Mouse (Mus musculus) MEL (cell line): ENCODE data around the gene Dnajb1. TPM values are rescaled to one million over a fixed set of nuclear protein-coding genes. Genes with fewer than 3 reads are reported as not detected.

Experiments
- DNase-seq: peaks from one replicate; pipeline ENCODE4 v3.0.0; 2011; ENCODE audit warnings: low read depth, low spot score
- H3K27ac ChIP-seq: 2 replicates; pipeline ENCODE4 v1.5.1; 2012; ENCODE audit warnings: low read depth, mild to moderate bottlenecking, control low read depth, low read length, moderate library complexity; ENCODE audit not compliant: control insufficient read depth
- H3K27me3 ChIP-seq, 2 experiments: fragments of 150-350 bp in 1 of 2; sonication (generic) in 1 of 2; 2 replicates each; pipeline ENCODE4 v1.6.1; 2012; ENCODE audit warnings: low read length in 2 of 2, mild to moderate bottlenecking in 2 of 2, improper control_type of control experiment in 1 of 2, moderate library complexity in 1 of 2; ENCODE audit not compliant: insufficient read depth in 2 of 2, control insufficient read depth in 1 of 2
- H3K36me3 ChIP-seq, 2 experiments: 2 replicates each; pipeline ENCODE4 v1.6.1; 2012 to 2014; ENCODE audit warnings: low read length in 2 of 2, improper control_type of control experiment in 1 of 2, inconsistent platforms in 1 of 2, mild to moderate bottlenecking in 1 of 2; ENCODE audit not compliant: insufficient read depth in 2 of 2, control insufficient read depth in 1 of 2
- H3K4me1 ChIP-seq, 2 experiments: fragments of 150-350 bp in 1 of 2; sonication (generic) in 1 of 2; 2 replicates each; pipeline ENCODE4 v1.6.1; 2012; ENCODE audit warnings: low read length in 2 of 2, improper control_type of control experiment in 1 of 2, mild to moderate bottlenecking in 1 of 2; ENCODE audit not compliant: insufficient read depth in 2 of 2, control insufficient read depth in 1 of 2
- H3K4me3 ChIP-seq, 2 experiments: fragments of 150-350 bp in 1 of 2; sonication (generic) in 1 of 2; 2 replicates each; pipeline ENCODE4 v1.5.1; 2012; ENCODE audit warnings: low read depth in 2 of 2, low read length in 2 of 2, mild to moderate bottlenecking in 2 of 2, moderate library complexity in 2 of 2, control low read depth in 1 of 2, improper control_type of control experiment in 1 of 2; ENCODE audit not compliant: control insufficient read depth in 1 of 2, insufficient read depth in 1 of 2
- H3K79me2 ChIP-seq: 2 replicates; pipeline ENCODE4 v1.6.1; 2012; ENCODE audit warnings: mild to moderate bottlenecking, low read length, moderate library complexity; ENCODE audit not compliant: control insufficient read depth, poor library complexity, insufficient read depth
- H3K9ac ChIP-seq: 2 replicates; pipeline ENCODE4 v1.6.1; 2012; ENCODE audit warnings: low read depth, mild to moderate bottlenecking, control low read depth, low read length, moderate library complexity; ENCODE audit not compliant: control insufficient read depth, poor library complexity, severe bottlenecking
- H3K9me3 ChIP-seq: fragments of 150-350 bp; sonication (generic); replicated peaks from 2 replicates; pipeline ENCODE4 v1.6.1; 2012; ENCODE audit warnings: mild to moderate bottlenecking, low read length, improper control_type of control experiment, moderate library complexity; ENCODE audit not compliant: insufficient read depth
- BHLHE40 ChIP-seq: IDR thresholded peaks from 2 replicates; pipeline ENCODE4 v1.6.1; 2012; ENCODE audit warnings: low read depth, mild to moderate bottlenecking, inconsistent platforms, low read length, improper control_type of control experiment, borderline replicate concordance
- CTCF ChIP-seq, 3 experiments: IDR thresholded peaks in 2 of 3; conservative IDR thresholded peaks in 1 of 3; 2 replicates each; pipeline ENCODE4 v1.5.1; 2011 to 2012; ENCODE audit warnings: low read length in 3 of 3, low read depth in 2 of 3, mild to moderate bottlenecking in 2 of 3, improper control_type of control experiment in 1 of 3, inconsistent platforms in 1 of 3, mixed read lengths in 1 of 3, moderate library complexity in 1 of 3; ENCODE audit not compliant: control insufficient read depth in 1 of 3, insufficient read depth in 1 of 3, poor library complexity in 1 of 3, severe bottlenecking in 1 of 3
- E2F4 ChIP-seq: IDR thresholded peaks from 2 replicates; pipeline ENCODE4 v1.6.1; 2011; ENCODE audit warnings: low read depth, low read length, improper control_type of control experiment, borderline replicate concordance
- EP300 ChIP-seq, 2 experiments: IDR thresholded peaks; 2 replicates each; pipeline ENCODE4 v1.6.1; 2011; ENCODE audit warnings: improper control_type of control experiment in 2 of 2, low read length in 2 of 2, low read depth in 1 of 2, mild to moderate bottlenecking in 1 of 2
- GABPA ChIP-seq: IDR thresholded peaks from 2 replicates; pipeline ENCODE4 v1.6.1; 2012; ENCODE audit warnings: low read depth, mild to moderate bottlenecking, inconsistent platforms, low read length, improper control_type of control experiment, moderate library complexity
- GATA1 ChIP-seq: IDR thresholded peaks from 2 replicates; pipeline ENCODE4 v1.6.1; 2011; ENCODE audit warnings: low read depth, low read length, improper control_type of control experiment
- HCFC1 ChIP-seq: IDR thresholded peaks from 2 replicates; pipeline ENCODE4 v1.6.1; 2012; ENCODE audit warnings: low read depth, mild to moderate bottlenecking, inconsistent platforms, low read length, improper control_type of control experiment, moderate library complexity
- JUND ChIP-seq: IDR thresholded peaks from 2 replicates; pipeline ENCODE4 v1.6.1; 2011; ENCODE audit warnings: low read depth, mild to moderate bottlenecking, improper control_type of control experiment, low read length
- MAZ ChIP-seq: IDR thresholded peaks from 2 replicates; pipeline ENCODE4 v1.6.1; 2012; ENCODE audit warnings: low read depth, mild to moderate bottlenecking, inconsistent platforms, low read length, improper control_type of control experiment
- MEF2A ChIP-seq: IDR thresholded peaks from 2 replicates; pipeline ENCODE4 v1.6.1; 2014; ENCODE audit warnings: low read depth, mild to moderate bottlenecking, inconsistent platforms, low read length, improper control_type of control experiment; ENCODE audit not compliant: poor library complexity, insufficient replicate concordance, severe bottlenecking; ENCODE audit errors: extremely low read depth
- MYB ChIP-seq: IDR thresholded peaks from 2 replicates; pipeline ENCODE4 v1.6.1; 2011; ENCODE audit warnings: mild to moderate bottlenecking, low read depth, low read length, improper control_type of control experiment
- MYC ChIP-seq: IDR thresholded peaks from 2 replicates; pipeline ENCODE4 v1.6.1; 2011; ENCODE audit warnings: low read depth, mild to moderate bottlenecking, low read length, improper control_type of control experiment, moderate library complexity
- NELFE ChIP-seq: IDR thresholded peaks from 2 replicates; pipeline ENCODE4 v1.6.1; 2011; ENCODE audit warnings: low read depth, low read length, improper control_type of control experiment
- NRF1 ChIP-seq: IDR thresholded peaks from 2 replicates; pipeline ENCODE4 v1.6.1; 2014; ENCODE audit warnings: low read depth, mild to moderate bottlenecking, inconsistent platforms, low read length, improper control_type of control experiment, moderate library complexity; ENCODE audit not compliant: poor library complexity, insufficient read depth, severe bottlenecking
- POLR2A ChIP-seq, 2 experiments: IDR thresholded peaks; 2 replicates each; pipeline ENCODE4 v1.6.1; 2011 to 2012; ENCODE audit warnings: low read length in 2 of 2, mild to moderate bottlenecking in 2 of 2, control low read depth in 1 of 2, improper control_type of control experiment in 1 of 2, low read depth in 1 of 2, moderate library complexity in 1 of 2; ENCODE audit not compliant: control insufficient read depth in 1 of 2, insufficient read depth in 1 of 2, poor library complexity in 1 of 2
- SIN3A ChIP-seq: IDR thresholded peaks from 2 replicates; pipeline ENCODE4 v1.6.1; 2012; ENCODE audit warnings: low read length, improper control_type of control experiment, inconsistent platforms
- SMC3 ChIP-seq: IDR thresholded peaks from 2 replicates; pipeline ENCODE4 v1.6.1; 2011; ENCODE audit warnings: low read depth, low read length, improper control_type of control experiment
- TCF12 ChIP-seq: IDR thresholded peaks from 2 replicates; pipeline ENCODE4 v1.6.1; 2014; ENCODE audit warnings: low read depth, mild to moderate bottlenecking, inconsistent platforms, low read length, improper control_type of control experiment, moderate library complexity
- USF2 ChIP-seq, 2 experiments: IDR thresholded peaks; 2 replicates each; pipeline ENCODE4 v1.6.1; 2011 to 2012; ENCODE audit warnings: improper control_type of control experiment in 2 of 2, low read length in 2 of 2, borderline replicate concordance in 1 of 2, inconsistent platforms in 1 of 2, low read depth in 1 of 2, mild to moderate bottlenecking in 1 of 2; ENCODE audit not compliant: insufficient read depth in 1 of 2
- ZC3H11A ChIP-seq: IDR thresholded peaks from 2 replicates; pipeline ENCODE4 v1.6.1; 2012; ENCODE audit warnings: low read depth, mild to moderate bottlenecking, inconsistent platforms, low read length, improper control_type of control experiment
- ZKSCAN1 ChIP-seq: IDR thresholded peaks from 2 replicates; pipeline ENCODE4 v1.6.1; 2012; ENCODE audit warnings: low read depth, mild to moderate bottlenecking, inconsistent platforms, low read length, improper control_type of control experiment, moderate library complexity
- ZNF384 ChIP-seq: IDR thresholded peaks from 2 replicates; pipeline ENCODE4 v1.6.1; 2012; ENCODE audit warnings: low read depth, mild to moderate bottlenecking, inconsistent platforms, low read length, improper control_type of control experiment
- polyA plus RNA-seq, 2 experiments: library from polyadenylated mRNA; stranded (reverse) in 1 of 2; unstranded in 1 of 2; fragments of >175 nt in 1 of 2; fragments of >200 nt in 1 of 2; gene quantifications; 2 replicates each; pipeline versions ENCODE4 v1.2.1 to v1.2.4; 2012; ENCODE audit warnings: low replicate concordance in 2 of 2, low read depth in 1 of 2; ENCODE audit not compliant: insufficient read length in 2 of 2, insufficient read depth in 1 of 2, missing spikeins in 1 of 2
- total RNA-seq: library from RNA; depleted of rRNA; stranded (reverse); fragments of 300-350 nt; gene quantifications from 2 replicates; pipeline ENCODE4 v1.2.3, GENCODE M21; 2012

Gene Dnajb1
- total and polyA plus RNA-seq, 3 experiments = 43.2 to 56.6 TPM; not detected in 1

- H3K36me3 ChIP-seq = peaks cover 10 to 13% of the 10 kb centered on the region in 2 experiments
- H3K4me3 ChIP-seq = no peak overlapping the region
- H3K9ac ChIP-seq = no peak overlapping the region
- H3K27me3 ChIP-seq = no peaks in the 10 kb centered on the region
- no peaks in the 10 kb centered on the region for H3K9me3 ChIP-seq
- peaks cover 25% of the 10 kb centered on the region for H3K79me2 ChIP-seq
- H3K27ac ChIP-seq = no peak overlapping the region
- H3K4me1 ChIP-seq = peaks cover 7 to 9% of the 10 kb centered on the region in 2 experiments
- TF ChIP-seq E2F4 = no peak
- TF ChIP-seq SMC3 = no peak
- TF ChIP-seq GABPA = no peak
- no peak for TF ChIP-seq MYC
- no peak for TF ChIP-seq SIN3A
- TF ChIP-seq MYB = no peak
- no peak for TF ChIP-seq NELFE
- TF ChIP-seq NRF1 = no peak
- no peak for TF ChIP-seq EP300 (IDR thresholded peaks at IDR 0.05; ENCODE audit: low read depth in 1 of 2, low read length in 2 of 2)
- TF ChIP-seq BHLHE40 = no peak
- TF ChIP-seq MAZ = no peak
- TF ChIP-seq ZNF384 = no peak
- no peak for TF ChIP-seq ZC3H11A
- TF ChIP-seq GATA1 = no peak
- no peak for DNase-seq
Measured at GRCm38 (mm10) chr8:83613695-83614094, 5.7 kb downstream of the Dnajb1 start.

- Histone ChIP-seq H3K27me3 (no peaks in the 10 kb centered on the region), H3K9ac (no peak overlapping the region), H3K79me2 (no peaks in the 10 kb centered on the region), H3K36me3 (peaks cover 1 to 4% of the 10 kb centered on the region in 2 experiments)
- no peak for DNase-seq
- TF ChIP-seq TCF12 (no peak), GABPA (no peak), HCFC1 (no peak), MEF2A (no peak), JUND (no peak), MYB (no peak), POLR2A (IDR thresholded peaks at IDR 0.05; ENCODE audit: control insufficient read depth in 1 of 2, insufficient read depth in 1 of 2, low read depth in 1 of 2, low read length in 2 of 2, poor library complexity in 1 of 2) (no peak), NELFE (no peak), CTCF (IDR thresholded peaks at IDR 0.05 in 2 of 3, conservative IDR thresholded peaks at IDR 0.05 in 1 of 3; ENCODE audit: control insufficient read depth in 1 of 3, insufficient read depth in 1 of 3, low read depth in 2 of 3, low read length in 3 of 3, poor library complexity in 1 of 3, severe bottlenecking in 1 of 3) (no peak), ZKSCAN1 (no peak), USF2 (IDR thresholded peaks at IDR 0.05; ENCODE audit: borderline replicate concordance in 1 of 2, insufficient read depth in 1 of 2, low read depth in 1 of 2, low read length in 2 of 2) (no peak)
- TF ChIP-seq, all 39 proteins: peak for 0
- no peak overlapping the region for H3K4me3 ChIP-seq
- H3K4me1 ChIP-seq = peaks cover under 1 to 4% of the 10 kb centered on the region in 2 experiments; a peak in 2 of 4 replicates
- H3K9me3 ChIP-seq = no peaks in the 10 kb centered on the region
- H3K27ac ChIP-seq = no peak overlapping the region
Measured at GRCm38 (mm10) chr8:83616625-83617024, 8.6 kb downstream of the Dnajb1 start.
